Mouse (Mus musculus) T-helper 2 cell (primary cell): ENCODE results near the gene Cd302.

Experiments used
- in situ Hi-C: fragments of 300-600 bp; cut with MboI, MseI; formaldehyde crosslinking; loops from one replicate; pipeline ENCODE4 v1.15.1; 2025; ENCODE audit warnings: high pct_unique_total_duplicates

Cd302 gene

DNA sequence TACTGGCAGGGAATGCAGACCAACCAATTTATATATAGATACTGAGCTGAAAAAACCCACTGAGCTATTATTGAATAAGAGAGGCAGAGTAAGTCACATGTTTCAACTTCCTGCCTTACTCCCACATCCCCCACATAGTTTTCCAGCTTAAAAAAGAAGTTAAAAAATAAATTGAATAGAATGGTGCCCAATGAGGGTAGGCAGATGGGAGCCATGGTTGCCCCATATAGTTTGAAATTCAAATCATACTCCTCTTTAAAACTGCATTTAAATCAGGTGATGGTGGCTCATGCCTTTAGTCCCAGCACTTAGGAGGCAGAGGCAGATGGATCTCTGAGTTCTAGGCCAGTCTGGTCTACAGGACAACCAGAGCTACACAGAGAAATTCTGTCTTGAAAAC lies 30.8 kb downstream of the Cd302 start:
- in situ Hi-C loops: no loop called here

DNA sequence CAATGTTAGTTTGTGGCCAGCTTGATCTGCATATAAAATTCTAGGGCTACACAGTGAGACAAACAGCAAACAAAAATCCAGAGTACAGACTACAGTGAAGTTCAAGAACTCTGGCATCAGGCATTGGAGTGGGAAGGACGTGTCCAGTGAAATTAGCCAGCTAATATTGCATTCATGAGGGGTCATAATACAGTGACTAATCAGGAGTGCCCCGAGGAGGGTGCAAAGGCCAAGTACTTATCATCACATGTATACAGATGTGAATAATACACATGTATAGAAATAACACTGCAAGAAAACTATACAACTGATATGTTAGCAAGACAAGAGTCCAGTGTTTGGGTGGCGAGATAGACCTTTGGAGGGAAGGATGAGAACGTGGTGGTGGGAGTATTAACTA lies 31.5 kb downstream of the Cd302 start:
- in situ Hi-C loops: no loop called here

DNA sequence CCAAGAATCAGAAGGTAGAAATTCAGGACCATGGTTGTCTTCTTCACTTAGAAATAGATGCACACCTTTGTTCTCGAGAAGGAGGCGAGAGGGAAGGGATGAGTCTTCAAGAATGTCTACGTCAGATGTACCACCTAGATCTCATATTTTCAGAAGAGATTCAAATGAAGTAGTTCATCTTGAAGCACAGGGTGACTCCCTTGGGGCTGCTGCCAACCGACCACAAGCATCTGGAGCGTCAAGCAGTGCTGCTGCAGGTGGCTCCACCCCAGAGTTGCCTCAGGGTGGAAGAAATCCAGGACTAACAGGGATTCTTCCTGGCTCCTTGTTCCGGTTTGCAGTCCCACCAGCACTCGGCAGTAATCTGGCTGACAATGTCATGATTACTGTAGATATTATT lies 49.8 kb downstream of the Cd302 start:
- in situ Hi-C loops: no loop called here

DNA sequence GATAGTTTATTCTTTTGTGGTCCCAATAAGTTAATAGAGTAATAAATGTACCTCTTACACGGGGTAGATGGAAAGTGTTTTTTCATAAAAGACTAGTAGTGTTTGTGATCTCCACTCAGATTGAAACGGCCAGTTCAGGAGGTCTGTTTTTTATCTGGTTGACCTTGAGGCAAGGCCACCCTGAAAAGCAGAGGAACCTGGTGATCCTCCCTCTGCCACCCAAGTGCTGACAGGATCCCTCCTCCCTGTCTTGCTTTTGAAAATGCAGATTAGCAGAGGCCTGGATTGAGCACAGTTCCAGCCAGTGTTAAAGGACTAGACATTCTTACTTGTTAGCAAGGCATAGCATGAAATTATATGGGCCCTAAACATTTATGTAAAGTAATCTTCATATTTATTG lies 51.1 kb downstream of the Cd302 start:
- in situ Hi-C loops: no loop called here

DNA sequence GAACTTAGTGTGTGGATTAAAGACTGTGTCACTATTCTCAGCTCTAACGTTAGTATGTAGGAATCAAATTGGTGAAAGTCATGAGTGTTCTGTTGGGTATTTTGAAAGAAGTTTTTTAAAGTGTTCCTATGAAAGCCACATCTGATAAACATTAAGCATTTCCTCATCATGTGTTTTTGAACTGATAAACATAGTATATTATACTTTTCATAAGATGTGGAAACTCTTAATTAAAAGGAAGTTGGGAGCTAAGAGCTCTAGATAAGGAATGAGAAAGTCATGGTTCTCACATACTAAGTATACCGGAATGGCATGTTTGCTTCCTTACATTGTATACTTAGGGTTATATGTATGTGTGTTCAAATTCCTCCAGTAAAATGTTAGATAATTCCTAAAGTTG lies 53.9 kb downstream of the Cd302 start:
- in situ Hi-C loops: no loop called here

DNA sequence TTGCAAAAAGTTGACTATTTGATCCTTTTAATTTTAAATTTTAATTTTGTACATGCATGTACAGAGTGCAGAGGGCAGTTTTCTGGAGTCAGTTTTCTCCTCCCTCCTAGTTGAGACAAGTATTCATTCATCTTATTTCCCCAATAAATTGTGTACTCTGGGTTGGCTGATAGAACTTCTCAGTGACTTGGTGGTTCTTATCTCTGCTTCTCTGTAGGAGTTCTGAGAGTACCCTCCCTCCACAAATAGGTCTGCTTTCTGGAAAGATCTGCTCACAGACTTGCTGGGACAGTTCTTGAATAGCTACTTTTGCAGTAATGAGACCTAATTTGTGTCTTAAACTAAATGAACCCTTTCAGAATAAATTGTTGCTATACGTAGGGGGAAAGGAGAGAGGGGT lies 55.8 kb downstream of the Cd302 start:
- in situ Hi-C loops: no loop called here

DNA sequence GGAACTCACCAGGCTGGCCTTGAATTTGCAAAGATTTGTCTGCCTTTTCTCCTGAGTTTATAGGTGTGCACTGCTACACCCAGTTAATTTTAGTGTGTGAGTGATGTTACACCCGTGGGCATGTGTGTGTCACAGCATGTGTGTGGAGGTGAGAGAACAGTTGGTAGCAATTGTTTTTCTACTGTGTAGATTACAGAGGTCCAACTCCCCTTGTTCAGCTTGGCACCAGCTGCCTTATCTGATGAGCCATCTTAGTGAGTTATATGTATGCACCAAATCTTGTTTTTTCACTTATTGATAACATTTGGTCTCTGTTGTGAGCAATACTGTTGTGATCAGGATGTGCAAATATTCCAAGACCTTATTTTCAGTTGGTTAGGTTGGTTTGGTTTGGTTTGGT lies 60.8 kb downstream of the Cd302 start:
- in situ Hi-C loops: no loop called here

DNA sequence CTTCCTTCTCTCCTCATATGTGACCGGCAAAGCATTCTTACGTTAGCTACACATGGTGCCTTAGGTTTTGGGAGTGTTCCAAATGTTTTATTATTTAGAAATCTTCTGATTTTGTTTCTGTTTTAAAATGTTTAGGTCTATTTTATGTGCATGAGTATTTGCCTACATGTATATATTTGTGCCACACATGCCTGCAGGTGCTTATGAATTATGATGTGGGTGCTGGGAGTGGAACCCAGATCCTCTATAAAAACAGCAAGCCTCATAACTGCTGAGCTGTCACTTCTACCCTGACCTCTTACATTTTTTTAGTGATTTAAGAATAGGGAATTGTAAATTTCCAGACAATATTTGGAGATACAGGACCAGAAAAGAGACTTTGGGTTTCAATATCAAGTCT lies 62.3 kb downstream of the Cd302 start:
- in situ Hi-C loops: no loop called here

DNA sequence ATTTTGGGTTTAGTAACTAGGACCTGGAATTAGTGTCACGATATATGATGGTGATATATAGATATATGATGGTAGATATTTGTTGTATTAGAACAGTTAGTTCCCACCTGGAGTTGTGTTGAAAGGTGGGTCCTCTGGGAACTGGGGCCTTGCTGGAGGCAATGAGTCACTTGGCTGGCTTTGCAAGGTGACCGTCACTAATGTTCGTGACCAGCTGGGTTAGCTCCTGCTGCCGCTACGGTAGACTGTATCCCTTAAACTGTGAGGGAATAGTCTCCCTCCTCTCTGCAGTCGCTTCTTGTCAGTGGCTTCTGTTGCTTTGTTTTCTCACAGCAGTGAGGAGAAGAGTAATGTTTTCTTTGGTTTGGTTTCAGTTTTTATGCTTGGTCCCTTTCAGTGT lies 63.1 kb downstream of the Cd302 start:
- in situ Hi-C loops: no loop called here

DNA sequence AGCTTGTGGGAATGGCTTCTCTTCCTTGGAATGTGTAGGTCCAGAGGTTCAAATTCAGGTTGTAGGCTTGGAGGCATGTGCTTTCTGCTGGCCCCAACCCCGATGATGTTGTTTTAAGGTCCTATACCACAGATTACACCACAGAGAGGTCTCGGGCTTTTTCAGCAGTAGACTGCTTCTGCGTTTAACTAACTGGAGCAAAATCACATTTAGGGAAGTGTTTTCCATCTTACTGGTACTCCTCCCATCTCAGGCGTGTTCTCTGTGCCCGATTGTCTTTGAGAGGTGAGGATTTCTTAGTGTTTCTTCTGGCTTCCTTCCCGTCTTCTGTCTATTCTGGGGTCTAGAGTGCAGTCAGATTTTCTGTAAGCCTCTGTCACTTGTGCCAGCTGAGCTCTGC lies 66.7 kb downstream of the Cd302 start:
- in situ Hi-C loops: no loop called here

DNA sequence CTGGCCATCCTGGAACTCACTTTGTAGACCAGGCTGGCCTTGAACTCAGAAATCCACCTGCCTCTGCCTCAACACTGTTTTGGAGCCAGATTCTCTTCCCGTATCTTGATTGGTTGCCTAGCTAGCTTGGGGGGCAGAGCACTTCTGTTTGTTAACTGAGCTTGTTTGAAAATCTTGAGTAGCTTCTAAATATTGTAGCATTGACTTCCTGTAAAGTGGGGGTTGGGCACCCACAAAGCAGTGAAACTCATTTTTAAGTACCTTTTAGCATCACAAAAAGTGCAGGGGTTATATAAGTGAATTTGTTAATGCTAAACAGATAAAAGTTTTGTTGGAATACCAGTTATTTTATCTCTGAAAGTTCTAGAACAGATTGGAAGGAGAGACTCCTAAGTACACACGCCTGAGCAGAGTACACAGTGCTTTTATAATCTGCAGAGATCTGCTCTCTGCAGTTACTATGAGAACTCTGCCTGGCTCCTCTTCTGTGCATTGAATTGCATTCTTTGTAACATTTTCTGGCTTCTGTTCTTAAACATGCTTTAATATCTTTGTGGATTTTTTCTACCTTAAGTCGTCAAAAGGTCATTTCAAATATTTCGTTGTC lies 67.6 kb downstream of the Cd302 start:
- in situ Hi-C loops: no loop called here

DNA sequence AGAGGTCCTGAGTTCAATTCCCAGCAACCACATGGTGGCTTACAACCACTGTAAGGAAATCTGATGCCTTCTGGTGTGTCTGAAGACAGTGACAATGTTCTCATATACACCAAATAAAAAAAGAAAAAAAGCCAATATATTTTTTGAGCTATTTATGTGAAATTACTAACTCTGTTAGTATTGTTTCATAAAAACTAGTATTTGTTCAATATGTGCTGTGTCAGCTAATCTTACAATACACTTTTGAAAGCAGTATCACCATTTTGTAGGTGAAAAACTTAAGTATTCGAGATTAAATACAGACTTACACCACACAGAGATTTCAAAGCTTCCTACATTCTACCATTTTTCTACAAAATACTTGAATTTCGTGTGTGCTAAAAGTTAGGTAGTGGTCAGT lies 69.6 kb downstream of the Cd302 start:
- in situ Hi-C loops: no loop called here

DNA sequence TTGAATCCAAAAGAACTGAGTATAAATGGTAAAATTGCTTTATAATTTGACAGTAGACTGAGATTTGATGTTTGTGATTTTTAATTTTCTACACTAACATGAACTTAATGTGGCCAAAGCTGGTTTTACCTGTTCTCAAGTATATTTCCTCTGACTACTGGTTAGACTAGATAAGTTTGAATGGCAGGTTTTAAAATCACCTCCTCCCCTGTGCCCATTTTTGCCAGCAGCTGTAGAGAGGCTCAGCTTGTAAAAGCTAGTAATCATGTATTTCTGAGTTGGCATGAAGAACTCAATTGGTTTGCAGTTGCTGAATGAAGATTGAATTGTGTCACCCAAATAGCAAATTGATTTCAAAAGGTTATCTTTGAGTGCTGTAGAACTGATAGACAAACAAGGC lies 71.8 kb downstream of the Cd302 start:
- in situ Hi-C loops: no loop called here

DNA sequence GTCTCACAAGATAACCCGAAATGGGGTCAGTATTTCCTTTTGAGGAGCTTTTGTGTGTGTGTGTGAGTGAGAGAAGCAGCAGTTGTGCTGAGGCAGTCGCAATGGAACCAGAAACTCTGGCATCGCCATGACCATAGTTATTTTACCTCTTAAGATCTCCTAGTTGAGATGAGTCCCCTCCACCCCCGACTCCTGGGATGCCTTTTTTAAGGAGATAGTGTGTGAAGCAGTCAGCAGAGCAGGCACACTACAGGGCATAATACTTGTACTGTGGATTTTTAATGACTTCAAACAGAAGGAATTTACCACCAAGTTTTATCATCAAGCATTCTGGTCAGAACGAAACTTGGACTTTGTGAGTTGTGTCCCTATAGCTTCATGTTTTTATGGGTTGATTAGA lies 73.5 kb downstream of the Cd302 start:
- in situ Hi-C loops: no loop called here

DNA sequence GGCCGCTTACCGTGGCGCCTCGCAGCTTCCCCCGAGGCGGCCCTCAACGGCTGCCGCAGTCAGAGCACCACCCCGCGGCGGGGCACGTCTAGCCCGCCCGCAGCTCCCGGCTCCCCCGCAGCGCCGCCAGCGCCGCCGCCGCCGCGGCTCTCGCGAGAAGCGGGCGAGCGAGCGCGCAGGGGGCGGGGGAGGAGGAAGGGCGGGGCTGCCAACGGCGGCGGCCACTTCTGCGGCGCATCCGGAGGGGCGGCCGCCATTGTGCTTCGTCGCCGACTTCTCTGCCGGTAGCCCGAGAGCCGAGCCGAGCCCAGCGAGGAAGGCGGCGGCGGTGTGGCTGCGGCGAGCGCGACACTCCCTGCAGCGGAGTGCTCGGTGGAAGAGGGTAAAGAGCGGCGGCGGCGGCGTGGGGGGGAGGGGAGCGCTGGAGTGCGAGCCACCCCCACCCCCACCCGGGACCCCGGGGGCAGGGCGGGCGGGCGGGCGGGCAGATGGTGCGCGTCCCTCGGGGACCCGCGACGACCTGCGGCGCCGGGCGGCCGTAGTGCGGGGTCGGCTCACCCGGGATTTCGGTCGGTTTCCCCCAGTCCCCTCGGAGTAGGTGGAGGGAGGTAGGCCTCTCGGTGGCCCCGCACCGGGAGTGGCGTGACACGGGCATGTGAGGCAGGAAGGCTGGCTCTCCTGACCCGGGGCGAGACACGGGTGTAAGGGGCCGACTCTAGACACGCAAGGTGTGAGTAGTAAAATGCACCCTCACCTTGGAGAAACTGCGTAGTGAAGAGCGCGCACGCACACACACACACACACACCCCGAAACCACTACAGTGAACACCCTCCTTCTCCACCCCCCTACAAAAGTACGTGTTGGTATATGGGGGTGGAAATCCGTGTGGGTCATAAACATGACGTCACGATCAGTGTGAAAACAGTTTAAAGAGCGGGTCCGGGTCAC lies 74.3 kb downstream of the Cd302 start, which contains the start of the genes Baz2b and March7:
Gene Baz2b (minus strand): TSS at position 137 of the 949 bp plus-strand sequence.
Gene March7 (plus strand): TSS at position 185 of the 949 bp plus-strand sequence.
- in situ Hi-C loops: no loop called here

DNA sequence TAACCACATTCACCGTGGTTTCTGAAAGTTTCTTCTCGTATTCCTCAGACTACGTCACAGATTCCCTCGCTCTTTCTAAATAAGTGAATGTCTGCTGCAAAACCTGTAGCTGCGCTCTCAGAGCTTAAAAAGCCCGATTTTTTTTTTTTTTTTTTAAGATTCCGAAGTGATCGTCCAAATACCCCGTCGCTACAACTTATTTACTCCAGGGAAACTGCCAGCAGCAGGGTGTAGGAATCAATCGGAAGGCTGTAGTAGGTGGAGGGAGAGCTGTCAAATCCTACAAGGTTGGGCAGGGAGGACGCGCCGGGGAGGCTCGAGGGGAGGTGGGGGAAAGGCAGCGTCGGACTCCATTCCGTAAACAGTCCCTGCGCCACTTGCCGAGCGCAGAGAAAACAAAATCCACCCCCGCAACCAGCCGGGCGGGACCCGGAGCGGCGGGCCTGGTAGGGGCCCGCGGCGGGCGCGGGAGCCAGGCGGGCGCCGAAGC lies 75.1 kb downstream of the Cd302 start:
- in situ Hi-C loops: no loop called here

DNA sequence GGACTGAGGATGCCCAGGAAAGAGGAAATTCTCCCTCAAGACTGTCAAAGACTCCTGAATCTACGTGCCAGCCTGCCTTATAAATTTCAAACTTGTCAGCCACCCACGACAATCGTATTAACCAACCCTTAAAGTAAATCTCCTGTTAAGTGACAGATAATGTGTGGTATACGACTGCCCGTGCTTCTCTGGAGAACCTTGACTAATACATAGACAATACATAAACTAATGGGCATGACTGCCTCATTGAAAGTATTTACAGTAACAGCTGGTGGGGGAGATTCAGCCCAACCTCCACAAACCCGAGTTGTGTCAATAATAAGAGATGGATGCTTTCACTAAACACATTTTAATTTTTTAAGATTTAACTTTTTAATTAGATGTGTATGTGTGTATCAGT lies 78.5 kb downstream of the Cd302 start:
- in situ Hi-C loops: no loop called here

DNA sequence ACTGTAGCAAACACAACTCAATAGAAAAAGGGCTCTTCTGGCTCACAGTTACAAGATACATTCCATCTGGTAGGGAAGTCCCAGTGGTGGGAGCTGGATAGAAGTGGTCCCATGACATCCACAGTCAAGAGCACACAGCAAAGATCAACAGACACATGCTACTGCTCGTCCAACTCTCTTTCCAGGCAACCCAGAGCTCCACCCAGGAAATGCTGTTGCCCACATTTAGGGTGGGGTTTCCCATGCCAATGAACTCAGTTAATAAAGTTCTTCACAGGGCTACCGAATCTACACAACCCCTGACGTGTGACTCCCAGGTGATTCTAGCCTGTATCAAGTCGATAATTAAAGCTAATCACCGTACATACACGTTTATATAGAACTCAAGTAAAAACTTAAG lies 80.1 kb downstream of the Cd302 start:
- in situ Hi-C loops: no loop called here

DNA sequence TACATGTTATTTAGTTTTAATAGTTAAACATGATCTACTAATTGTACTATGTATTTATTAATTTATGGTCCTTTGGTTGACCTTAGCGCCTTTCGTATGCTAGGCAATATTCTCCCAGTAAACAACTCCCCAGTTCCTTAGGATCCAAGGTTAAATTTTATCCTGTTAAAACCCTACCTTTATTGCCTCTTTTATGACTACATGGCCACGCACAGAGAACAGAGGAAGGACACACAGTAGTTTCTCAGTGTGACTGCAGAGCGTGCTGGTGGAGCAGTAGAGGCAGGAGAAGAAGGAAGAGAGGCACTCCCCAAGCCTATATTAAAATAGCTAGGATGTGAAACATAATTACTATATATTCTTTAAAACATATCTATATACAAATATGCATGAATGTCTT lies 80.6 kb downstream of the Cd302 start:
- in situ Hi-C loops: no loop called here

DNA sequence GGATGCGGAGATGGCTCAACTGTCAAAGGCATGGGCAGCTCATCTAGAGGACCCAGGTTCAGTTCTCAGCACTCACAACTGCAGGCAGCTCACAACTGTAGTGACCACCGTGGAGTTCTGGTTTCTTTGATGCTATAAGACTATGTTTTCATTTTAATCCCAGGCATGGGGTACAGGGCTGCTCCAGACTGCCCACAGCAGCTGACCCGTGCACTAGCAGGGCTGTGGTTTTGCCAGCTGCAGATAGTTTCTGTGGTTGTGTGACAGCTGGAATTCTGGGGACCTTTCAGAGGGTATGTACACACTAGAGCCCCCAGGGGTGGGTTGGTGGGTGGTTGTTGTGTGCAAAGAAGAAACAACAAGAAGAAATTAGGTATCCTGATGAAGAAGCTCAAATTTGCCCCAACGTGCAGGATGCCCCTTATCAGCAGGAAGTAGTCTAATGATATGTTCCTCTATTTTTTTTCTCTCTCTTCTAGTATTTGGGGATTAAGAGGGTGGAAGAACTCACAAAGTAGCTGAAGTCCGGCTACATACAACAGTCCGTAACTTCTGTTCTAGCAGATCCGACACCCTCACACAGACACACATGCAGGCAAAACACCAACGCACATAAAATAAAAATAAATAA lies 81.3 kb downstream of the Cd302 start:
- in situ Hi-C loops: no loop called here
